Mouse (Mus musculus) myocyte (in vitro differentiated cells): ENCODE measurements around the gene Ssh2.

Experiments used
- CEBPB ChIP-seq: IDR thresholded peaks from 2 replicates; pipeline ENCODE4 v1.6.1; 2011; ENCODE audit warnings: mild to moderate bottlenecking, moderate library complexity; ENCODE audit not compliant: poor library complexity, insufficient read depth, severe bottlenecking
- MAX ChIP-seq: IDR thresholded peaks from one replicate; pipeline ENCODE4 v1.6.1; 2011; ENCODE audit warnings: low read depth, mild to moderate bottlenecking, control low read depth
- MYOG ChIP-seq, 3 experiments: IDR thresholded peaks; one replicate each; pipeline ENCODE4 v1.6.1; 2011; ENCODE audit warnings: control low read depth in 2 of 3, low read depth in 2 of 3, mild to moderate bottlenecking in 2 of 3; ENCODE audit not compliant: insufficient read length in 2 of 3, control insufficient read depth in 1 of 3, insufficient read depth in 1 of 3
- POLR2A ChIP-seq: IDR thresholded peaks from one replicate; pipeline ENCODE4 v1.6.1; 2011; ENCODE audit warnings: low read depth, mild to moderate bottlenecking, control low read depth, moderate library complexity; ENCODE audit not compliant: insufficient read length
- POLR2AphosphoS2 ChIP-seq: IDR thresholded peaks from one replicate; pipeline ENCODE4 v1.6.1; 2011; ENCODE audit warnings: low read depth, control low read depth; ENCODE audit not compliant: insufficient read length
- SRF ChIP-seq: IDR thresholded peaks from one replicate; pipeline ENCODE4 v1.6.1; 2011; ENCODE audit warnings: low read depth; ENCODE audit not compliant: control insufficient read depth, insufficient read length
- USF1 ChIP-seq: IDR thresholded peaks from one replicate; pipeline ENCODE4 v1.6.1; 2011; ENCODE audit warnings: low read depth, mild to moderate bottlenecking, control low read depth, moderate library complexity

DNA sequence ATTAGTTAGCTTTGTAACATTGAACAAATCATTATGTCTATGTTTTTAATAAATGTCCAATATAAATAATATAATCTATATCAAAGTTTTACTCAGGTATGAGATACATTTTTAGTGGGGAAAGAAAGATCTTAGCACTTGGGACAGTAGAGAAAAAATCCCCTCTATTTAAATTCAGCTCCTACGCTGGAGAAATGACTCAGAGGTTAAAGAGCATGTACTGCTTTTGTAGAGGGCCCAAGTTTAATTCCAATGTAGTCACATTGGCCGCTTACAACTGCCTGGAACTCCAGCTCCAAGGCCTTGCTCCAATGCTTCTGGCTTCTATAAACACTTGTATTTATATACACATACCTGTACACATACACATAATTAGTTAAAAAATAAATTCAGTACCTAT lies 36.7 kb downstream of the Ssh2 start:
- no peak for TF ChIP-seq POLR2A
- no peak for TF ChIP-seq MAX
- no peak for TF ChIP-seq MYOG (IDR thresholded peaks at IDR 0.05; ENCODE audit: control insufficient read depth in 1 of 3, insufficient read depth in 1 of 3, insufficient read length in 2 of 3, low read depth in 2 of 3)
- no peak for TF ChIP-seq POLR2AphosphoS2
- TF ChIP-seq SRF, result no peak
- TF ChIP-seq USF1, result no peak
- TF ChIP-seq CEBPB, result no peak
